Mouse (Mus musculus) lung, embryonic 15.5 days (tissue): ENCODE results near the gene Edem2. TPM values are rescaled to one million over a fixed set of nuclear protein-coding genes. Genes with fewer than 3 reads are reported as not detected.

Experiments
- ATAC-seq: fragments of 200-750 bp; cut with Nextera tagmentation; 2 replicates; pipeline ENCODE4 v1.8.0; 2017; ENCODE audit warnings: moderate number of reproducible peaks, borderline replicate concordance; ENCODE audit not compliant: low FRiP score, low TSS enrichment; ENCODE audit errors: extremely low read depth
- H3K27ac ChIP-seq: fragments of 300-500 bp; sonication (generic); 2 replicates; pipeline ENCODE4 v1.5.1; 2015; ENCODE audit warnings: moderate library complexity, mild to moderate bottlenecking, inconsistent platforms
- H3K27me3 ChIP-seq: fragments of 300-500 bp; sonication (generic); 2 replicates; pipeline ENCODE4 v1.6.1; 2015; ENCODE audit warnings: inconsistent platforms
- H3K36me3 ChIP-seq: fragments of 300-500 bp; sonication (generic); 2 replicates; pipeline ENCODE4 v1.6.1; 2015; ENCODE audit warnings: inconsistent platforms
- H3K4me1 ChIP-seq: fragments of 300-500 bp; sonication (generic); 2 replicates; pipeline ENCODE4 v1.6.1; 2015; ENCODE audit warnings: inconsistent platforms
- H3K4me2 ChIP-seq: fragments of 300-500 bp; sonication (generic); 2 replicates; pipeline ENCODE4 v1.6.1; 2015; ENCODE audit warnings: inconsistent platforms, mild to moderate bottlenecking, moderate library complexity
- H3K4me3 ChIP-seq: fragments of 300-500 bp; sonication (generic); 2 replicates; pipeline ENCODE4 v1.5.1; 2015; ENCODE audit warnings: mild to moderate bottlenecking, inconsistent platforms
- H3K9ac ChIP-seq: fragments of 300-500 bp; sonication (generic); 2 replicates; pipeline ENCODE4 v1.6.1; 2015; ENCODE audit warnings: inconsistent platforms
- H3K9me3 ChIP-seq: fragments of 300-500 bp; sonication (generic); 2 replicates; pipeline ENCODE4 v1.6.1; 2016; ENCODE audit warnings: inconsistent platforms
- WGBS: fragments of 180-500 bp; shearing (Covaris S2); methylation state at CpG from one replicate; pipeline ENCODE4 v1.1.7; 2015; 5-methylcytosine and 5-hydroxymethylcytosine counted together
- polyA plus RNA-seq: library from polyadenylated mRNA; unstranded; fragments of >200 nt; fragmentation: Nextera tagmentation; extraction: Ambion mirVana; gene quantifications from 2 replicates; pipeline ENCODE4 v1.2.1, GENCODE M21; 2015

Edem2 gene
- polyA plus RNA-seq, 1 experiment from 2014 or later: 45.2 TPM

GRCm38 (mm10) chr2:155696851-155697250 lies 32.4 kb downstream of the Edem2 start:
- H3K9ac ChIP-seq: no peak overlapping the region
- WGBS: 62% methylated on average over 7 of the region's 7 CpGs
- H3K4me1 ChIP-seq: no peaks in the 10 kb centered on the region
- H3K27me3 ChIP-seq: no peaks in the 10 kb centered on the region
- no peaks in the 10 kb centered on the region for H3K9me3 ChIP-seq
- no peaks in the 10 kb centered on the region for H3K36me3 ChIP-seq
- no peak overlapping the region for H3K4me3 ChIP-seq
- no peak for ATAC-seq
- H3K27ac ChIP-seq: no peak overlapping the region
- no peak overlapping the region for H3K4me2 ChIP-seq

- Histone ChIP-seq H3K27ac (no peak overlapping the region), H3K9me3 (no peaks in the 10 kb centered on the region), H3K4me2 (no peak overlapping the region), H3K9ac (no peak overlapping the region), H3K36me3 (no peaks in the 10 kb centered on the region), H3K27me3 (no peaks in the 10 kb centered on the region), H3K4me3 (no peak overlapping the region), H3K4me1 (peaks cover 2% of the 10 kb centered on the region)
- ATAC-seq: no peak
- WGBS: 18% methylated on average over 7 of the region's 7 CpGs
Observed at GRCm38 (mm10) chr2:155696091-155696558, 33.1 kb downstream of the Edem2 start.

- Histone ChIP-seq H3K9me3 (no peaks in the 10 kb centered on the region), H3K27me3 (no peaks in the 10 kb centered on the region), H3K4me1 (peaks cover 9% of the 10 kb centered on the region), H3K4me3 (no peak overlapping the region), H3K4me2 (no peak overlapping the region), H3K36me3 (no peaks in the 10 kb centered on the region), H3K9ac (no peak overlapping the region), H3K27ac (no peak overlapping the region)
- no peak for ATAC-seq
- WGBS: 65% methylated on average over 3 of the region's 3 CpGs
Observed at GRCm38 (mm10) chr2:155695316-155695715, 34.0 kb downstream of the Edem2 start.

- WGBS: 65% methylated on average over 2 of the region's 2 CpGs
- no peak overlapping the region for H3K4me3 ChIP-seq
- no peak for ATAC-seq
- no peak overlapping the region for H3K27ac ChIP-seq
- H3K9ac ChIP-seq: no peak overlapping the region
- H3K27me3 ChIP-seq: no peaks in the 10 kb centered on the region
- H3K36me3 ChIP-seq: no peaks in the 10 kb centered on the region
- H3K4me1 ChIP-seq: peaks cover 12% of the 10 kb centered on the region
- H3K4me2 ChIP-seq: no peak overlapping the region
- H3K9me3 ChIP-seq: no peaks in the 10 kb centered on the region
Observed at GRCm38 (mm10) chr2:155694564-155694963, 34.7 kb downstream of the Edem2 start.

- 76% methylated on average over 4 of the region's 4 CpGs for WGBS
- Histone ChIP-seq H3K36me3 (no peaks in the 10 kb centered on the region), H3K4me1 (peaks cover 12% of the 10 kb centered on the region), H3K27ac (no peak overlapping the region), H3K4me2 (no peak overlapping the region), H3K9ac (no peak overlapping the region), H3K4me3 (no peak overlapping the region), H3K9me3 (no peaks in the 10 kb centered on the region), H3K27me3 (no peaks in the 10 kb centered on the region)
- ATAC-seq: no peak
Observed at GRCm38 (mm10) chr2:155693136-155693535, 36.1 kb downstream of the Edem2 start.

GRCm38 (mm10) chr2:155691723-155692493 lies 37.4 kb downstream of the Edem2 start, which contains the start of gene Trpc4ap:
Gene Trpc4ap (minus strand): TSS chr2:155692384.
- Histone ChIP-seq H3K27me3 (no peaks in the 10 kb centered on the region), H3K9me3 (no peaks in the 10 kb centered on the region), H3K4me3 (peak within 1 kb of the TSS; percentile 90), H3K36me3 (0 out of 2 replicates have a peak, but pooled peaks cover 4% of the 10 kb centered on the region), H3K27ac (peak within 1 kb of the TSS; percentile 90), H3K9ac (peak within 1 kb of the TSS; percentile 96), H3K4me1 (peaks cover 12% of the 10 kb centered on the region), H3K4me2 (peak within 1 kb of the TSS; percentile 74)
- under 1% methylated on average over 65 of the region's 72 CpGs for WGBS
- ATAC-seq: peak; percentile 96

GRCm38 (mm10) chr2:155691336-155691722 lies 37.9 kb downstream of the Edem2 start:
- 4% methylated on average over 8 of the region's 8 CpGs for WGBS
- peak overlapping the region; percentile 90 for H3K27ac ChIP-seq
- peaks cover 12% of the 10 kb centered on the region for H3K4me1 ChIP-seq
- H3K4me3 ChIP-seq: peak overlapping the region; percentile 90
- H3K4me2 ChIP-seq: peak overlapping the region; percentile 74
- no peak for ATAC-seq
- H3K9ac ChIP-seq: peak overlapping the region; percentile 96
- H3K36me3 ChIP-seq: 0 out of 2 replicates have a peak, but pooled peaks cover 5% of the 10 kb centered on the region
- no peaks in the 10 kb centered on the region for H3K9me3 ChIP-seq
- H3K27me3 ChIP-seq: no peaks in the 10 kb centered on the region

GRCm38 (mm10) chr2:155689211-155689610 lies 40.1 kb downstream of the Edem2 start:
- Histone ChIP-seq H3K4me1 (peaks cover 12% of the 10 kb centered on the region), H3K27ac (no peak overlapping the region), H3K36me3 (0 out of 2 replicates have a peak, but pooled peaks cover 7% of the 10 kb centered on the region), H3K4me3 (no peak overlapping the region), H3K9me3 (no peaks in the 10 kb centered on the region), H3K4me2 (no peak overlapping the region), H3K9ac (no peak overlapping the region), H3K27me3 (no peaks in the 10 kb centered on the region)
- ATAC-seq: no peak
- WGBS: 79% methylated on average over 4 of the region's 4 CpGs

- no peaks in the 10 kb centered on the region for H3K9me3 ChIP-seq
- no peak overlapping the region for H3K4me2 ChIP-seq
- no peaks in the 10 kb centered on the region for H3K27me3 ChIP-seq
- no peak overlapping the region for H3K9ac ChIP-seq
- no peak overlapping the region for H3K27ac ChIP-seq
- peaks cover 12% of the 10 kb centered on the region for H3K4me1 ChIP-seq
- H3K36me3 ChIP-seq: 0 out of 2 replicates have a peak, but pooled peaks cover 7% of the 10 kb centered on the region
- no peak overlapping the region for H3K4me3 ChIP-seq
- ATAC-seq: no peak
- 92% methylated on average over 11 of the region's 11 CpGs for WGBS
Observed at GRCm38 (mm10) chr2:155687746-155688145, 41.5 kb downstream of the Edem2 start.

GRCm38 (mm10) chr2:155686572-155686971 lies 42.7 kb downstream of the Edem2 start:
- 77% methylated on average over 5 of the region's 5 CpGs for WGBS
- ATAC-seq: no peak
- Histone ChIP-seq H3K4me2 (no peak overlapping the region), H3K4me1 (peaks cover 12% of the 10 kb centered on the region), H3K36me3 (0 out of 2 replicates have a peak, but pooled peaks cover 7% of the 10 kb centered on the region), H3K9ac (no peak overlapping the region), H3K27ac (no peak overlapping the region), H3K9me3 (no peaks in the 10 kb centered on the region), H3K4me3 (no peak overlapping the region), H3K27me3 (no peaks in the 10 kb centered on the region)

- Histone ChIP-seq H3K4me3 (no peak overlapping the region), H3K27me3 (no peaks in the 10 kb centered on the region), H3K36me3 (0 out of 2 replicates have a peak, but pooled peaks cover 7% of the 10 kb centered on the region), H3K27ac (no peak overlapping the region), H3K4me1 (no peaks in the 10 kb centered on the region), H3K9ac (no peak overlapping the region), H3K9me3 (no peaks in the 10 kb centered on the region), H3K4me2 (no peak overlapping the region)
- WGBS: 87% methylated on average over 5 of the region's 5 CpGs
- no peak for ATAC-seq
Observed at GRCm38 (mm10) chr2:155683821-155684220, 45.5 kb downstream of the Edem2 start.

GRCm38 (mm10) chr2:155683137-155683536 lies 46.1 kb downstream of the Edem2 start:
- H3K4me2 ChIP-seq: no peak overlapping the region
- 70% methylated on average over 3 of the region's 3 CpGs for WGBS
- H3K27ac ChIP-seq: no peak overlapping the region
- no peaks in the 10 kb centered on the region for H3K27me3 ChIP-seq
- H3K4me1 ChIP-seq: no peaks in the 10 kb centered on the region
- H3K9ac ChIP-seq: no peak overlapping the region
- H3K36me3 ChIP-seq: 0 out of 2 replicates have a peak, but pooled peaks cover 7% of the 10 kb centered on the region
- no peak for ATAC-seq
- no peak overlapping the region for H3K4me3 ChIP-seq
- no peaks in the 10 kb centered on the region for H3K9me3 ChIP-seq
